ENCODE assay signal across 8 mouse cellular contexts in the genomic region with DNA sequence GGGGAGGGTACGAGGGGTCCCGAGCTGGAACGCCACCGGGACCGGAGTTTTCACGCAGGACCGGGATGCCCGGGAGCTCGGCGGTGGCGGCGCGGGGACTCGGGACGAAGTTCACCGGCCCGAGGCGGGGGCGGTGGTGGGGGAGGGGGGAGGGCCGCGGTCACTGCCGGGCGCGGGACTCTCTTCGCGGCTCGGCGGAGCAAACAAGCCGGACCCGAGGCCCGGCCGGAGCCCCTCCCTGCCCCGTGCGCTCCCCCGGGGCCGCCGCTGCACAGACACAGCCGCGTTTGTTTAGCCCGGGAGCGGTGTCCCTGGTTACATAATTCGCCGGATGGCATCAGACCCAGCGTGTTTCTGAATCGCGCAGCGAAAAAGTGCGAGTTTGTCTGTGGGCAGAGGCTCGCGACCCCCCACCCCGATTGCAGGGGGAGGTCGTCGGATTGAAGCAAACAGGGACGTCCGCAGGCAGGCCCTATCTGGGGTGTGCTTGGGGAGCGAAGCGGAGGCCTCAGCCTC. TPM values are rescaled to one million over a fixed set of nuclear protein-coding genes. Genes with fewer than 3 reads are reported as not detected.
DNase-seq lines count a peak whose midpoint lies in the region; ATAC-seq and TF ChIP-seq lines count a peak whose summit lies in the region.

No protein-coding gene starts in this region.

- H3K4me1 ChIP-seq in heart, embryonic 10.5 days, result peaks cover 52% of the 10 kb centered on the region
- peaks cover 43% of the 10 kb centered on the region for H3K4me1 ChIP-seq in kidney, postnatal 0 days (replicated peaks; ENCODE audit: insufficient read depth, low read length)
- peaks cover 54% of the 10 kb centered on the region for H3K4me1 ChIP-seq in liver, postnatal 0 days (ENCODE audit: insufficient read depth)

- H3K27me3 ChIP-seq in heart, embryonic 10.5 days (ENCODE audit: insufficient read depth, poor library complexity, severe bottlenecking), result no peaks in the 10 kb centered on the region
- no peaks in the 10 kb centered on the region for H3K27me3 ChIP-seq in kidney, postnatal 0 days (ENCODE audit: insufficient read depth, low read length)
- no peaks in the 10 kb centered on the region for H3K27me3 ChIP-seq in liver, postnatal 0 days (ENCODE audit: insufficient read depth, low read length)

- H3K9me3 ChIP-seq in heart, embryonic 10.5 days, result no peaks in the 10 kb centered on the region
- no peaks in the 10 kb centered on the region for H3K9me3 ChIP-seq in kidney, postnatal 0 days (replicated peaks; ENCODE audit: low read length)
- no peaks in the 10 kb centered on the region for H3K9me3 ChIP-seq in liver, postnatal 0 days (ENCODE audit: low read length)

- H3K4me3 ChIP-seq in heart, embryonic 10.5 days, result peak overlapping the region; percentile 99
- peak overlapping the region; percentile 98 for H3K4me3 ChIP-seq in kidney, postnatal 0 days (replicated peaks; ENCODE audit: low read depth, low read length)
- H3K4me3 ChIP-seq in liver, postnatal 0 days (ENCODE audit: low read depth, low read length), result peak overlapping the region; percentile 96

- H3K27ac ChIP-seq in heart, embryonic 10.5 days, result peak overlapping the region; percentile 99
- H3K27ac ChIP-seq in kidney, postnatal 0 days, result peak overlapping the region; percentile 99
- H3K27ac ChIP-seq in liver, postnatal 0 days (ENCODE audit: low read depth), result peak overlapping the region; percentile 100

- peak overlapping the region; percentile 96 for H3K9ac ChIP-seq in kidney, postnatal 0 days (ENCODE audit: low read depth, low read length)
- peak overlapping the region; percentile 90 for H3K9ac ChIP-seq in liver, postnatal 0 days (replicated peaks)

- no peak for ATAC-seq in kidney, postnatal 0 days (replicated peaks; ENCODE audit: low FRiP score, low read depth)
- peak; percentile 11 for ATAC-seq in liver, postnatal 0 days
- ATAC-seq in megakaryocyte progenitor cell, adult 5-6 weeks (replicated peaks; ENCODE audit: poor library complexity), result no peak

- no peaks in the 10 kb centered on the region for H3K36me3 ChIP-seq in heart, embryonic 10.5 days
- 0 out of 2 replicates have a peak, but pooled peaks cover 4% of the 10 kb centered on the region for H3K36me3 ChIP-seq in kidney, postnatal 0 days (ENCODE audit: insufficient read depth, low read length)
- 0 out of 2 replicates have a peak, but pooled peaks cover 2% of the 10 kb centered on the region for H3K36me3 ChIP-seq in liver, postnatal 0 days (replicated peaks; ENCODE audit: insufficient read depth, low read length)

- DNase-seq in retina, postnatal 1 day, result peak; percentile 66
- no peak for DNase-seq in retina, embryonic 14.5 days (ENCODE audit: low spot score)
- DNase-seq in cerebellum, postnatal 36 days, result peak; percentile 64 to 65
- no peak for DNase-seq in heart, embryonic 10.5 days (ENCODE audit: low spot score)
- no peak for DNase-seq in kidney, postnatal 0 days (ENCODE audit: low spot score)
- no peak for DNase-seq in liver, postnatal 0 days
- DNase-seq in right cerebral cortex, adult 2 months (ENCODE audit: low spot score in 2 of 2), result peak; percentile 52 to 60

- peak overlapping the region; percentile 93 for H3K4me2 ChIP-seq in kidney, postnatal 0 days (ENCODE audit: low read length)
- peak overlapping the region; percentile 89 for H3K4me2 ChIP-seq in liver, postnatal 0 days (ENCODE audit: low read depth, low read length)

- WGBS in heart, embryonic 10.5 days, result under 1% methylated on average over 56 of the region's 57 CpGs
- WGBS in kidney, postnatal 0 days, result 3% methylated on average over 49 of the region's 57 CpGs
- WGBS in liver, postnatal 0 days (ENCODE audit: insufficient replicate concordance), result under 1% methylated on average over 46 of the region's 57 CpGs

- no peak for TF ChIP-seq CTCF in kidney, postnatal 0 days (IDR thresholded peaks at IDR 0.05; ENCODE audit: low read depth)
- TF ChIP-seq CTCF in liver, postnatal 0 days (IDR thresholded peaks at IDR 0.05; ENCODE audit: low read depth), result no peak

- no peak for TF ChIP-seq EP300 in liver, postnatal 0 days (IDR thresholded peaks at IDR 0.05; ENCODE audit: low read depth)

RNA-seq across cellular contexts. Expression of gene Ctdsp2, which starts 1.2 kb away (rescaled TPM):
- 37.8 and 46.2 TPM in 2 replicates for polyA plus RNA-seq in heart, embryonic 10.5 days (2016; fragmentation: Nextera tagmentation; extraction: Ambion mirVana)
- polyA plus RNA-seq in kidney, postnatal 0 days (2015; fragmentation: Nextera tagmentation; extraction: Ambion mirVana), result 62.4 and 68.5 TPM in 2 replicates
- polyA plus RNA-seq in liver, postnatal 0 days (2015; fragmentation: Nextera tagmentation; extraction: Ambion mirVana), result 10.7 and 11.4 TPM in 2 replicates
- total RNA-seq in megakaryocyte progenitor cell, adult 5-6 weeks (2015), result 40.3 and 42.1 TPM in 2 replicates
- total RNA-seq in megakaryocyte progenitor cell, adult 5-6 weeks (2017), result 16.1 and 20.9 TPM in 2 replicates

RNA-seq across cellular contexts. Expression of gene Avil, which starts 20.8 kb away (rescaled TPM):
- polyA plus RNA-seq in heart, embryonic 10.5 days (2016; fragmentation: Nextera tagmentation; extraction: Ambion mirVana), result 0.07 TPM in 1 of 2 replicates, not detected in the other
- 0.07 and 0.10 TPM in 2 replicates for polyA plus RNA-seq in kidney, postnatal 0 days (2015; fragmentation: Nextera tagmentation; extraction: Ambion mirVana)
- 0.04 TPM in 1 of 2 replicates, not detected in the other for polyA plus RNA-seq in liver, postnatal 0 days (2015; fragmentation: Nextera tagmentation; extraction: Ambion mirVana)
- not detected in 2 replicates for total RNA-seq in megakaryocyte progenitor cell, adult 5-6 weeks (2015)
- 0.03 TPM in 1 of 2 replicates, not detected in the other for total RNA-seq in megakaryocyte progenitor cell, adult 5-6 weeks (2017)

RNA-seq across cellular contexts. Expression of gene Tsfm, which starts 50.9 kb away (rescaled TPM):
- 114 TPM in 2 replicates for polyA plus RNA-seq in heart, embryonic 10.5 days (2016; fragmentation: Nextera tagmentation; extraction: Ambion mirVana)
- polyA plus RNA-seq in kidney, postnatal 0 days (2015; fragmentation: Nextera tagmentation; extraction: Ambion mirVana), result 97.3 and 109 TPM in 2 replicates
- polyA plus RNA-seq in liver, postnatal 0 days (2015; fragmentation: Nextera tagmentation; extraction: Ambion mirVana), result 37.7 and 38.4 TPM in 2 replicates
- total RNA-seq in megakaryocyte progenitor cell, adult 5-6 weeks (2015), result 46.6 and 48.6 TPM in 2 replicates
- total RNA-seq in megakaryocyte progenitor cell, adult 5-6 weeks (2017), result 42.8 and 45.6 TPM in 2 replicates

Comparison
In these comparisons a context has a peak if more than half of its experiments do, and no peak if none do; other contexts are left out.
1. DNase-seq: peak in retina, postnatal 1 day (single experiment), cerebellum, postnatal 36 days (2 of 2) and right cerebral cortex, adult 2 months (2 of 2); none in retina, embryonic 14.5 days (single experiment), heart, embryonic 10.5 days (single experiment), kidney, postnatal 0 days (single experiment) and liver, postnatal 0 days (single experiment).
2. Peak in every context shown above with its lines, with median percentiles within 50 percentile points of each other: H3K27ac ChIP-seq and H3K4me3 ChIP-seq.